Mouse (Mus musculus): ENCODE measurements around the gene Zfp36l2. TPM values are rescaled to one million over a fixed set of nuclear protein-coding genes. Genes with fewer than 3 reads are reported as not detected.
"Not testable (repeated sequence)": the region's sequence is repeated elsewhere in the genome, so short reads cannot be mapped to it uniquely, and the experiment has no call there.

The Zfp36l2 gene
- total and polyA plus RNA-seq, 3 experiments, result 68.5 to 174 (median 93.6) TPM

DNA sequence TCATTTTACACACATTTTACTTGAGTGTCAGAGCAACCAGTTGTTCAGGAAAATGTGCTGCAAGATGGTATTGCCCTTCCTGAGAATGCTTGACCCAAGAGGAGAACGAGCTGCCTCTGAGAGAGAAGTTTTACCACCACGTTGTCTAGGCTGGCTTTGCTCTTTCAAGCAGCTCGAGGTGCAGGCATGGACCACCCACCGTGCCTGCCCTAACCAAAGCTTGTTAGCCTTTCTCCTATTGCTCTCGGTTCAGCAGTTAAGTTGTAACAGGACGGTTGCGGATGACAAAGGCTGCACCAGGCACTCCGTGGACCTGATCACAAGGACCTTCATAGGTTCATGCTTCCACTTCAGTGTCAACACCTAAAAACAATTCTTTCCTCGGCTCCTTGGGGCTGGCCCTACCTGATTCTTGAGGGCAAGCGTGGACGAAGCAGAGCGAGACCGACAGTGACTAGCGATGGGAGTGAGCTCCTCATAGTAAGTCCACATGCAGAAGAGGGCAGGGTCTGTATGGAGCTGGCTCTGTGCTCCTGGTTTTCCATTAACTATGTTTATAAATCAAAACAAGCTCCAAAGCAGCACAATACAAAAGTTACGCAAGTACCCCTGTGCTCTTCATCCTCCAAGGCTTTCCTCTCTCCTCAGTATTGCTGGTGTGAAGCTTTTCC is 36.6 kb upstream of the Zfp36l2 start:
- Histone ChIP-seq H3K4me3 (ENCODE audit: control insufficient read depth in 1 of 2, insufficient read depth in 1 of 2, low read depth in 2 of 2, low read length in 2 of 2) (no peak overlapping the region), H3K27me3 (ENCODE audit: control insufficient read depth in 1 of 2, insufficient read depth in 2 of 2, low read length in 2 of 2) (no peaks in the 10 kb centered on the region), H3K79me2 (ENCODE audit: control insufficient read depth, insufficient read depth, low read length, poor library complexity) (no peaks in the 10 kb centered on the region), H3K9me3 (replicated peaks; ENCODE audit: insufficient read depth, low read length) (no peaks in the 10 kb centered on the region), H3K36me3 (ENCODE audit: control insufficient read depth in 1 of 2, insufficient read depth in 2 of 2, low read length in 2 of 2) (no peaks in the 10 kb centered on the region; a peak in 2 of 4 replicates), H3K4me1 (ENCODE audit: control insufficient read depth in 1 of 2, insufficient read depth in 2 of 2, low read length in 2 of 2) (no peaks in the 10 kb centered on the region), H3K27ac (ENCODE audit: control insufficient read depth, low read depth, low read length) (no peak overlapping the region), H3K9ac (ENCODE audit: control insufficient read depth, low read depth, low read length, poor library complexity, severe bottlenecking) (no peak overlapping the region)
- no peak for TF ChIP-seq MEF2A (IDR thresholded peaks at IDR 0.05; ENCODE audit: extremely low read depth, insufficient replicate concordance, low read depth, low read length, poor library complexity, severe bottlenecking)
- TF ChIP-seq MAX (IDR thresholded peaks at IDR 0.05; ENCODE audit: low read length), result no peak
- TF ChIP-seq POLR2A (IDR thresholded peaks at IDR 0.05; ENCODE audit: control insufficient read depth in 1 of 2, insufficient read depth in 1 of 2, low read depth in 1 of 2, low read length in 2 of 2, poor library complexity in 1 of 2), result no peak
- no peak for TF ChIP-seq E2F4 (IDR thresholded peaks at IDR 0.05; ENCODE audit: borderline replicate concordance, low read depth, low read length)
- TF ChIP-seq TCF12 (IDR thresholded peaks at IDR 0.05; ENCODE audit: low read depth, low read length), result no peak
- no peak for TF ChIP-seq RAD21 (IDR thresholded peaks at IDR 0.05; ENCODE audit: low read depth, low read length)
- no peak for DNase-seq (ENCODE audit: low read depth, low spot score)

GRCm38 (mm10) chr17:84218841-84219240 is 31.1 kb upstream of the Zfp36l2 start:
- not testable (repeated sequence) for H3K79me2 ChIP-seq (ENCODE audit: control insufficient read depth, insufficient read depth, low read length, poor library complexity); H3K36me3 ChIP-seq (ENCODE audit: control insufficient read depth in 1 of 2, insufficient read depth in 2 of 2, low read length in 2 of 2); H3K27ac ChIP-seq (ENCODE audit: control insufficient read depth, low read depth, low read length); H3K4me3 ChIP-seq (ENCODE audit: control insufficient read depth in 1 of 2, insufficient read depth in 1 of 2, low read depth in 2 of 2, low read length in 2 of 2); H3K9me3 ChIP-seq (replicated peaks; ENCODE audit: insufficient read depth, low read length); H3K27me3 ChIP-seq (ENCODE audit: control insufficient read depth in 1 of 2, insufficient read depth in 2 of 2, low read length in 2 of 2); DNase-seq (ENCODE audit: low read depth, low spot score); H3K9ac ChIP-seq (ENCODE audit: control insufficient read depth, low read depth, low read length, poor library complexity, severe bottlenecking); H3K4me1 ChIP-seq (ENCODE audit: control insufficient read depth in 1 of 2, insufficient read depth in 2 of 2, low read length in 2 of 2)

DNA sequence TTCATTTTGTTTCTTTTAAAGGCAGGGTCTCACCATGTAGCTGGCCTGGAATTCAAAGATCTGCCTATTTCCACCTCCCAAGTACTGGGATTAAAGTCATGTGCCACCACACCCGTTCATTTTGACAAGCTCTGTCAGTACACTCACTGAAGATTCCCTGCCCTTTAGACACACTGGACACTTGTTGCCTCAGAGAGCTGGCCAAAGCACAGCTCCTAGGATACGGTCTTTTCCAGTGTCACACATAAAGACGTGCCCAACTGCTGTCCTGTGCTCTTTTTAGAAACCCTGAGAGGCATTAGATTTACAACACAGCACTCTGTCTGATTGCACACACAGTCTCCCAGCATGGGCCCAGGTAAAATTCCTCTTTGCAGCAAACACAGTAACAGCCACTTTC is 29.9 kb upstream of the Zfp36l2 start:
- Histone ChIP-seq H3K4me3 (ENCODE audit: control insufficient read depth in 1 of 2, insufficient read depth in 1 of 2, low read depth in 2 of 2, low read length in 2 of 2) (no peak overlapping the region), H3K27me3 (ENCODE audit: control insufficient read depth in 1 of 2, insufficient read depth in 2 of 2, low read length in 2 of 2) (no peaks in the 10 kb centered on the region), H3K27ac (ENCODE audit: control insufficient read depth, low read depth, low read length) (no peak overlapping the region), H3K9me3 (replicated peaks; ENCODE audit: insufficient read depth, low read length) (no peaks in the 10 kb centered on the region), H3K79me2 (ENCODE audit: control insufficient read depth, insufficient read depth, low read length, poor library complexity) (no peaks in the 10 kb centered on the region), H3K36me3 (ENCODE audit: control insufficient read depth in 1 of 2, insufficient read depth in 2 of 2, low read length in 2 of 2) (no peaks in the 10 kb centered on the region; a peak in 1 of 4 replicates), H3K4me1 (ENCODE audit: control insufficient read depth in 1 of 2, insufficient read depth in 2 of 2, low read length in 2 of 2) (no peaks in the 10 kb centered on the region), H3K9ac (ENCODE audit: control insufficient read depth, low read depth, low read length, poor library complexity, severe bottlenecking) (no peak overlapping the region)
- no peak for DNase-seq (ENCODE audit: low read depth, low spot score)
- TF ChIP-seq UBTF (IDR thresholded peaks at IDR 0.05; ENCODE audit: borderline replicate concordance, insufficient read depth, low read depth, low read length) (no peak), ZMIZ1 (IDR thresholded peaks at IDR 0.05; ENCODE audit: low read depth, low read length) (no peak), SIN3A (IDR thresholded peaks at IDR 0.05; ENCODE audit: low read length) (no peak), POLR2AphosphoS5 (IDR thresholded peaks at IDR 0.05; ENCODE audit: borderline replicate concordance, low read depth, low read length) (no peak), E2F4 (IDR thresholded peaks at IDR 0.05; ENCODE audit: borderline replicate concordance, low read depth, low read length) (no peak), MYB (IDR thresholded peaks at IDR 0.05; ENCODE audit: low read depth, low read length) (no peak), TBP (IDR thresholded peaks at IDR 0.05; ENCODE audit: low read depth, low read length) (no peak)
